Mouse (Mus musculus) CH12.LX (cell line): ENCODE results near the gene Atp13a5.

ENCODE experiments used
- CTCF ChIP-seq, 2 experiments: IDR thresholded peaks in 1 of 2; conservative IDR thresholded peaks in 1 of 2; 2 replicates each; pipeline ENCODE4 v1.5.1; 2011 to 2012; ENCODE audit warnings: low read depth in 2 of 2, low read length in 2 of 2, improper control_type of control experiment in 1 of 2, inconsistent platforms in 1 of 2, mild to moderate bottlenecking in 1 of 2, moderate library complexity in 1 of 2
- E2F4 ChIP-seq: IDR thresholded peaks from 2 replicates; pipeline ENCODE4 v1.6.1; 2011; ENCODE audit warnings: low read depth, low read length, improper control_type of control experiment; ENCODE audit not compliant: insufficient replicate concordance
- EP300 ChIP-seq: IDR thresholded peaks from 2 replicates; pipeline ENCODE4 v1.6.1; 2011; ENCODE audit warnings: low read length, improper control_type of control experiment
- GABPA ChIP-seq: IDR thresholded peaks from 2 replicates; pipeline ENCODE4 v1.6.1; 2012; ENCODE audit warnings: low read depth, low read length, improper control_type of control experiment, inconsistent platforms; ENCODE audit not compliant: insufficient replicate concordance
- IRF4 ChIP-seq: IDR thresholded peaks from 2 replicates; pipeline ENCODE4 v1.6.1; 2014; ENCODE audit warnings: low read depth, mild to moderate bottlenecking, inconsistent platforms, low read length, improper control_type of control experiment
- MEF2A ChIP-seq: IDR thresholded peaks from 2 replicates; pipeline ENCODE4 v1.6.1; 2014; ENCODE audit warnings: low read depth, mild to moderate bottlenecking, inconsistent platforms, low read length, improper control_type of control experiment, borderline replicate concordance
- POLR2A ChIP-seq: IDR thresholded peaks from 2 replicates; pipeline ENCODE4 v1.6.1; 2011; ENCODE audit warnings: low read depth, mild to moderate bottlenecking, improper control_type of control experiment, low read length
- UBTF ChIP-seq: IDR thresholded peaks from 2 replicates; pipeline ENCODE4 v1.6.1; 2012; ENCODE audit warnings: low read depth, mild to moderate bottlenecking, inconsistent platforms, low read length, improper control_type of control experiment, moderate library complexity
- USF1 ChIP-seq: IDR thresholded peaks from 2 replicates; pipeline ENCODE4 v1.6.1; 2014; ENCODE audit warnings: low read depth, mild to moderate bottlenecking, inconsistent platforms, low read length, improper control_type of control experiment
- ZC3H11A ChIP-seq: IDR thresholded peaks from 2 replicates; pipeline ENCODE4 v1.6.1; 2012; ENCODE audit warnings: low read depth, mild to moderate bottlenecking, inconsistent platforms, low read length, improper control_type of control experiment

GRCm38 (mm10) chr16:29205581-29205980 is 173.0 kb downstream of the Atp13a5 start:
- TF ChIP-seq CTCF (conservative IDR thresholded peaks at IDR 0.05 in 1 of 2, IDR thresholded peaks at IDR 0.05 in 1 of 2; ENCODE audit: low read depth in 2 of 2, low read length in 2 of 2) = no peak
- no peak for TF ChIP-seq MEF2A
- TF ChIP-seq POLR2A = no peak
- no peak for TF ChIP-seq USF1
- no peak for TF ChIP-seq ZC3H11A
- TF ChIP-seq E2F4 = no peak
- TF ChIP-seq IRF4 = no peak
- TF ChIP-seq GABPA = no peak
- TF ChIP-seq EP300 = no peak
- no peak for TF ChIP-seq UBTF
